Mouse (Mus musculus): Measurements from ENCODE around the gene Ctsa. TPM values are rescaled to one million over a fixed set of nuclear protein-coding genes. Genes with fewer than 3 reads are reported as not detected.
"Not testable (repeated sequence)": the region's sequence is repeated elsewhere in the genome, so short reads cannot be mapped to it uniquely, and the experiment has no call there.

Gene Ctsa
- total RNA-seq, 2 experiments from 2014 or later = 42.9 to 49.2 TPM

DNA sequence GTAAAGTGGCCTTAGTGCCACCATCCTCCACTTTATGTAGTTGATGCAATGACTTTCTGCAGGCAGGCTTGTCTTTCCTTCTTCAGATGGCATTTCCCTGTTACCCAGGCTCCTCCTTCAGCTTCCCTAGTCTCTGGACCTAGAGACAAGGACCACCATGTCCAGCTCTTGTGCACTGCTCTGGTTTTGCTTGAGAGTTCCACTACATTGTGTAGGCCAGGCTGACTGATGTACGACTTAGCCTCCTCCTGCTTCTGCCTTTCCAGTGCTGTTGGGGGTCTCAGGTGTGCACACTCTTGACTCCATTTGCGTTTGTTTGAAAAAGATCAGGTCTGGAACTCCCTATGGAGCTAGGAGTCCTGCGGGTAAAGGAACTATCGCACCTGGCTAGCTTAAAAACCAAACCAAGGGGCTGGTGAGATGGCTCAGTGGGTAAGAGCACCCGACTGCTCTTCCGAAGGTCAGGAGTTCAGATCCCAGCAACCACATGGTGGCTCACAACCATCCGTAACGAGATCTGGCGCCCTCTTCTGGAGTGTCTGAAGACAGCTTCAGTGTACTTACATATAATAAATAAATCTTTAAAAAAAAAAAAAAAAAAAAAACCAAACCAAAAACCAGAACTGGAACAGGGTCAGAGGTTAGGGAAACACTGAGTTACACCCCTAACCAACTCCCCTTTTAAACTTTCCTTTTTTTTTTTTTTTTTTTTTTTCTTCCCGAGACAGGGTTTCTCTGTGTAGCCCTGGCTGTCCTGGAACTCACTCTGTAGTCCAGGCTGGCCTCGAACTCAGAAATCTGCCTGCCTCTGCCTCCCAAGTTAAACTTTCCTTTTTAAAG lies 44.9 kb downstream of the Ctsa start:
- DNase-seq = not testable (repeated sequence)

DNA sequence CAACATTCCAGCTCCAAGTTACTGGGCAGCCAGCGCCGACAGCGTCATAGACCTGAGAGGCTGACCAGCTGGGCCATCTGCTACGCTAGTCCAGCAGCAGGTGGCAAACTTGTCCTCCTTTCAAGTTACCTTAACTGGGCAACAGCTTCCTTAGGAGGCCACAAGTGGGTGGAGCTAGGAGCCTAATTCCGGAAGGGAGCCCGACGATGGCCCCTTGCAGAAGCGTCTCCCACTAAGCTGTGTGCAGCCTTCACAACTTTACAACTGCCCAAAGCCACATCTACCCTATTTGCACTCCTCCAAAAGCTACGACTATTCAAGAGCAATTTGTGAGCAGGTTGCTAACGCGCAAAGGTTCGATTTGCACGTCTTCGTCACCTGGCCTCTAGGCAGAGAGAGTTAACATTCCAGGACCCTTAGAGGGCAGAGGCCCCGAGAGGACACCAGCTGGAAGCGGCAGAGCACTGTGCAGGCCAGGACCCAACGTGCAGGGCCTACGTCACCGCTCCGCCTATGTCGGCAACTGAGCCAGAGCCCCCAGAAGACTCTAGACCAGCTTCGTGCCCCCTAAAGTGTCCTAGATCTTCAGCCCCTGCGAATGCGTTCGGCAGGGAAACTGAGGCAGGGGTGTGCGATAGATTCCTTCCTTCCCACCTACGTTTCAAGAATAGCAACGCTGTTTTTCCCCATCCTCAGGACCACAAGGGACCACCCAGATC lies 46.0 kb downstream of the Ctsa start:
- peak; percentile 76 for DNase-seq

DNA sequence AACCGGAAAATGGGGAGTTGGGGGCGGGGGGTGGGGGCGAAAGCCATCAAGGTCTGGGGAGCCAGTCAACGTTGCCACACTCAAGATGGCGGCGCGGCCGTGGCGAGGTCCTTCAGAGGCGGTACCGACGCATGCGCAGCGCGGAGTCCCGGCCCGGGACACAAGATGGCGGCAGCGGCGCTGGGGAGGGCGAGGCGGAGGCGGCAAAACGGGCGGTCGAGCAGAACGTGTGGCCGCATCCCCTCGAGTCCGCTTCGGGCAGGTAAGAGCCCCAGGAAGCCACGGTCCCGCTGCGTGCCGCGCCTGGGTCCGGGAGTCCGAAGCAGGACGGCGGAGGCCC lies 46.5 kb downstream of the Ctsa start, which contains the start of gene Pcif1:
Gene Pcif1, plus strand, starts transcription at position 77 of the 340 bp plus-strand sequence.
- DNase-seq = peak; percentile 89

DNA sequence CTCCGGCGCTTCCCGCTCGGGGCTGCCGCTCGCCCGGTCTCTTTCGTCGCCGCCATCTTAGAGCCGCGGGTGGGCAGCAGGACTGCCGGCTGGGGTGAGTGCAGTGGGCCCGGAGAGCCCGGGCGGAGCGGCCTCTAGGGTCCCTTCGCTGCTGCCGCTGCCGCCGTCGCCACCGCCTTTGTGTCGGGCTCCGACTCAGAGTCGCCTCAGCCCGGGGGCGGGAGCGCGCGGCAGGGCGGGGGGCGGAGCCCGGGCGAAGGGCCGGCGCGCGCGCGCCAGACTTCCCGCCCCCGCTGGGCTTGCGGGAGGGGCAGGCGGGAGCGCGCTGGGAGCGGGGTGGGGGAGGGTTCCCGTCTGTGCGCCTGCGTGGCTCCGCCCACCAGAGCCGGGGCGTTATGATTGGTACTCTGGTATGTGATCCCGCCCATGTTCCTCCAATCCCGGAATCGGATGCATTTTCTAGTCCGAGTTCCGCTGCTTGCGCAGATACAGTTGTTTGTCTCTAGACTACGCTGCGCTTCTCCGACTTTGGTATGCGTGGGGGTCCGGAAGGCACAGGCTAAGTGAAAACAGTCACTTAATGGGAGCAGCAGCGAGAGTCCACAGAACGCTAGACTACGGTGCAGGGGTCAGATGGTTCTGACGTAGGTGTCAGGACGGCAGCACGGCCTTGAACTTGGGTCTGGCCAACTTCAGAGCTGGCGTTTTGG lies 47.0 kb downstream of the Ctsa start:
- DNase-seq = peak; percentile 95

DNA sequence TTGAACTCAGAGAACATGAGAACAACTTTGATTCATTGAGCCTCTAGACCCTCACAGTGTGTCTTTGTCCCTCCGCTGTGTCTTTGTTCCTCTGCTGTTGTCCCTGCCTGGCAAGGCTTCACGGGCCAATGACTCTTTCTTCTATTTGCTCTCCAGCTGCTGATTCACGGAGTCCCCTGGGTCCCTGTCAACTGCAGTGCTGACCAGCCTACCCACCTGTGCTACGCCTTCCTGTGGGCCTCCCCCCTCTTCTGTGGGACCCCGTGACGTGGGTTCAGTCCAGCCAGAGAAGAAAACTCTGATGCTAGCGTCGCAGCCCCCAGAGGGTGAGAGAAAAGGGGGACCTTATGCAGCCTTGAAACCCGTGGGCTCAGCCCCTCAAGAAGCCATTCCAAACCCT lies 49.9 kb downstream of the Ctsa start:
- DNase-seq = no peak

DNA sequence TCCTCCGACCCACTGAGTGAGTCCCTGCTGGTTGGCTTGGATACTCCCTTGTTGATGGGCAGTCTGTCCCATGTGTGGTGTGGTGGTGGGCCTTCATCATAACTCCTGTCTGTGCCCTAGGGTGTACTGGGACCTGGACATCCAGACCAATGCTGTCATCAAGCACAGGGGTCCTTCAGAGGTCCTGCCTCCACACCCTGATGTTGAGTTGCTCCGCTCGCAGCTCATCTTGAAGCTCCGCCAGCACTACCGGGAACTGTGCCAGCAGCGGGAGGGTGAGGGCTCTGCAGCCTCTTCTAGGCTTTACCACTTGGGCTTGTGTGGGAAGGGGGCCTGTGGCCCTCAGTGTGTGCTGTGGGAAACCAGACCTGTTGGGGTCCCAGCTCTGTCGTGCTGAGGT lies 53.1 kb downstream of the Ctsa start:
- no peak for DNase-seq

DNA sequence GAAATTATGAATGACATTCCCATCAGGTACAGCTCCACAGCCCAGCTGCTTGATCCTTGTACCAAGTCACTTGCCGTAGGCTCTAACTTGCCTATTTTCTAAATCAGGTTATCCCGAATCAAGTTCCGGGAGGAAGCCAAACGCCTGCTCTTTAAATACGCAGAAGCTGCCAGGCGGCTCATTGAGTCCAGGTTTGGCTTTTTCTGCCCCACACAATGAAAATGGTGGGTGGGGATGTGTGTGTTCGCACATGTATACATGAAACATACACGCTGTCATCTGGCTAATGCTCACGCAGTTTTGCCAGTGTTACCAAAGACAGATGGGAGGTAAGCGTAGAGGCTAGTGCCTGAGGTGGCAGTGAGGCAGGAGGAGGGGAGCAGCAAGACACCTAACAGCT lies 53.9 kb downstream of the Ctsa start:
- no peak for DNase-seq

DNA sequence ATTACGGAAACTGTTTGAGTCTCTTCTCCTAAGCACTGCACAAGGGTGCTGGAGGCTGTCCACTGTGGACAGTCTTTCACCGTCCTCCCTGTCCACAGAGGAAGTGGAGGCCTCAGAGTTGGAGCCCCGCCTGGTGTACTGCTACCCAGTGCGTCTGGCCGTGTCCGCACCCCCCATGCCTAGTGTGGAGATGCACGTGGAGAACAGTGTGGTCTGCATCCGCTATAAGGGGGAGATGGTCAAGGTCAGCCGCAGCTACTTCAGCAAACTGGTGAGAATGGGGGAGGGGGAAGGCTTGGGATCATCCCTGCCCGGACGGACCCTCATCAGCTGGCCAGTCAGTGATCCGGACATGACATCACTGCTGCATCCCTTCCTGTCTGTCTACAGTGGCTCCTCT lies 56.3 kb downstream of the Ctsa start:
- no peak for DNase-seq

DNA sequence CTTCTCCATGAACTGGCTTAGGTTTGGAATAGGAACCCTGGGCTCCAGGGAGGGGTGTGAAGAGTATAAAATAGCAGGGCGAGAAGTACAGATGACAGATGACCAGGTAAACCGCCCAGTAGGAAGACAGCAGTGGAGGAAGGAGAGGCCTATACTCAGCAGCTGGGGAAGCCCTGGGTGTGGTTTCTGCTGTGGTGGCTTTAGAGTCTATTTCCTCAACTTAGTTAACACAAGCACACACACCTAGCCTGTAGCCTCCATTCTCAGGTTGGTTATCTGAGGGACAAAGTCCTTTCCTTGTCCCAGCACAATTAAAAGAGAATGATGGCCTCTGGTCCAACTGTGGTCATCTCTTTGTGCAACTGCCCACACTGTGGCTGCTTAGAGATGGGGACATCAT lies 57.3 kb downstream of the Ctsa start:
- DNase-seq = no peak

Other genes with a start within 250 kb of the Ctsa start
- not detected for gene Wfdc6a, start 247.4 kb upstream of the Ctsa start, total RNA-seq (2021)
- gene Eppin, start 239.3 kb upstream of the Ctsa start, total RNA-seq (2021) = not detected
- not detected for gene Wfdc6b, start 219.4 kb upstream of the Ctsa start, total RNA-seq (2021)
- gene Wfdc8, start 219.2 kb upstream of the Ctsa start, total RNA-seq (2021) = not detected
- not detected for gene Wfdc16, start 194.1 kb upstream of the Ctsa start, total RNA-seq (2021)
- gene Wfdc10, start 176.8 kb upstream of the Ctsa start, total RNA-seq (2021) = not detected
- gene Wfdc9, start 176.3 kb upstream of the Ctsa start, total RNA-seq (2021) = not detected
- gene Wfdc11, start 158.8 kb upstream of the Ctsa start, total RNA-seq (2021) = not detected
- not detected for gene Wfdc13, start 147.8 kb upstream of the Ctsa start, total RNA-seq (2021)
- not detected for gene Spint4, start 134.4 kb upstream of the Ctsa start, total RNA-seq (2021)
- not detected for gene Spint5, start 117.6 kb upstream of the Ctsa start, total RNA-seq (2021)
- not detected for gene Wfdc3, start 86.9 kb upstream of the Ctsa start, total RNA-seq (2021)
- 10 to 100 TPM; 17.0 to 17.5 TPM for gene Dnttip1, start 86.9 kb upstream of the Ctsa start, total RNA-seq (2021)
- gene Ube2c, start 63.0 kb upstream of the Ctsa start, total RNA-seq (2021) = 1 to 10 TPM; 1.2 to 1.7 TPM
- over 10,000 TPM; 15,847 to 16,724 TPM for gene Tnnc2, start 52.9 kb upstream of the Ctsa start, total RNA-seq (2021)
- gene Snx21, start 47.0 kb upstream of the Ctsa start, total RNA-seq (2021) = 10 to 100 TPM; 19.3 to 19.8 TPM
- gene Acot8, start 28.0 kb upstream of the Ctsa start, total RNA-seq (2021) = 1 to 10 TPM; 8.0 to 9.1 TPM
- 1 to 10 TPM; 1.4 TPM for gene Zswim3, start 27.8 kb upstream of the Ctsa start, total RNA-seq (2021)
- gene Zswim1, start 10.2 kb upstream of the Ctsa start, total RNA-seq (2021) = 1 to 10 TPM; 3.7 to 3.8 TPM
- not detected for gene Spata25, start 4.3 kb upstream of the Ctsa start, total RNA-seq (2021)
- 10 to 100 TPM; 28.9 to 35.0 TPM for gene Neurl2, start 583 bp downstream of the Ctsa start, total RNA-seq (2021)
- gene Pltp, start 24.8 kb downstream of the Ctsa start, total RNA-seq (2021) = 10 to 100 TPM; 14.8 to 18.6 TPM
- gene Pcif1, start 46.4 kb downstream of the Ctsa start, total RNA-seq (2021) = 10 to 100 TPM; 21.0 to 25.8 TPM
- gene Zfp335, start 78.9 kb downstream of the Ctsa start, total RNA-seq (2021) = 1 to 10 TPM; 8.2 to 9.2 TPM
- gene Mmp9, start 107.9 kb downstream of the Ctsa start, total RNA-seq (2021) = 1 to 10 TPM in 1 of 2 experiments, under 1 TPM in 1; 0.64 to 1.4 TPM
- gene Slc12a5, start 127.9 kb downstream of the Ctsa start, total RNA-seq (2021) = under 1 TPM; 0.21 to 0.38 TPM
- 10 to 100 TPM in 1 of 2 experiments, 1 to 10 TPM in 1; 9.9 to 12.6 TPM for gene Ncoa5, start 202.0 kb downstream of the Ctsa start, total RNA-seq (2021)
- gene Cd40, start 222.8 kb downstream of the Ctsa start, total RNA-seq (2021) = under 1 TPM; 0.48 to 0.84 TPM